Mouse (Mus musculus) thymus, postnatal 0 days (tissue): ENCODE data around the gene Cops7a. TPM values are rescaled to one million over a fixed set of nuclear protein-coding genes. Genes with fewer than 3 reads are reported as not detected.

Source experiments
- DNase-seq: peaks from one replicate; pipeline ENCODE4 v3.0.0-alpha.2; 2015; ENCODE audit warnings: low spot score
- polyA plus RNA-seq: library from polyadenylated mRNA; unstranded; fragments of >200 nt; fragmentation: Nextera tagmentation; extraction: Ambion mirVana; gene quantifications from 2 replicates; pipeline ENCODE4 v1.2.1, GENCODE M21; 2015

Gene Cops7a
- polyA plus RNA-seq, 1 experiment from 2014 or later: 86.0 TPM

DNA sequence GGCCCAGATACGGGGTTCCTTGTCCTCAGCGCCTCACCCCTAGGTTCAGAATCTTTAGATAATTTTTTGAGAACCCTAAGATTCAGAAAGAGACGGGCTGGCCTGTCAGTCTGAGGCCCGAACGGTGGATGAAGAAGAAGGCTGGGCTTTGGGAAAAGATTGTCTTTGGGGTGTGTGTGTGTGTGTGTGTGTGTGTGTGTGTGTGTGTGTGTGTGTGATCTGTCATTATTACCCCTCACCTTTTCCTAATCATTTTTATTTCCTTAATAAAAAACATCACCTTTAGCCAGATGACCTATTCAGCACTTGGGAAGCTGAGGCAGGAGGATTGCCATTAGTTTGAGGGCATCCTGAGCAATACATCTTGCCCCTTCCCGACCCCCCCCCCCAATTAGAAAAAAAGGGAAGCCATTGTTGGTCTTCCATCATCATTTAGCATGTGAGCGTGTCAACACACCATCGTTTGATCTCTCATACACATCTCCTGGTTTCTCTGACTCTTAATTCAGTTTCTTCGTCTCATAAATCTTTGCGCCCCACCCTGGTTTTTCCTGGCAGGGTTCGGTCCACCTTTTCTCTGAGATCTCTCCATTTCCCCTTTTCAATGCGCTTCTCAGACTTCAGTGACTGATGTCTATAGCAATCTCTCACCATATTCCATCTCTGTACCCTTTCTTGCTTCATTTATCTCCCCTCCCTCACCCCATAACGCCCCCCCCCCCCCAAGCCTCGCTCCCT, 46.3 kb downstream of the Cops7a start:
- no peak for DNase-seq

- no peak for DNase-seq
These were observed 47.0 kb downstream of the Cops7a start for GRCm38 (mm10) chr6:124918331-124918690.

- DNase-seq: peak; percentile 60
These were observed 47.6 kb downstream of the Cops7a start for GRCm38 (mm10) chr6:124917518-124918330.

DNA sequence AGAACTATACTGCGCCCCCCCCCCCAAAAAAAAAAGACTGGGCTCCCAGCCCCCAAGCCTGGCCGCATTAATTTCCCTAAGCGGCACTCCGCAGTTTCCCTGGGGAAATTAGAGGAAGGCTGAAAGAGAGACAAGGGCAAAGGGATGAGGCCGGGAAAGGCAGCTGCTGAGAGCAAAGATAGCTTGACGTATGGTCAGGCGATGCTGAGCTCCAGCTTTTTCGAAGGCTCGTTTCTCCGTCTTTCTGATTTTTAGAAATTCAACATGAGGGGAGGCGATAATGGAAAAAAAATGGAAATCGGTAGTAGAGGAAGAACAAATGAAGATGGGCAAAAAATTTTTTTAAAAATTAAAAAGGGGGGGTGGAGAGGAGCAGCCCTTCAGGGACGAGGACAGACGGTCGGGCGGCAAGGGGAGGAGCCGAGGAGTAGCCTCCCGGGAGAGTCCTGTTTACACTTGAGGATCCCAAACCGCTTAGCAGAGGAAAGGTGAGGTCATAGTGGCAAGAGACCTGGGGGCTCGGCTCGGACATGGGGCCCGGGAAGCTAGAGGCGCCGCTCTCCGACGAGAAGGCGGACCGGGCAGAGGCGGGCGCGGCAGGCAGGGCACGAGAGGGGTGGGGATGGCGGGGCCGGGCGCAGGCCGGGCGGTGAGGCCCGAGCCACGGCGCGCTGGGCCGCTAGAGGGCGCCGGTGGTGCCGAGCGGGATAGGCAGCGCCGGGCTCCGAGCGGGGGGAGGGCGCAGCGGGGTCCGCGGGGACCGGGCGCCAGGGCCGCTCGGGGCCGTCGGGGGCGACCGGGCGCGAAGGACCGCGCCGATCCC, 48.4 kb downstream of the Cops7a start:
- peak; percentile 86 for DNase-seq

DNA sequence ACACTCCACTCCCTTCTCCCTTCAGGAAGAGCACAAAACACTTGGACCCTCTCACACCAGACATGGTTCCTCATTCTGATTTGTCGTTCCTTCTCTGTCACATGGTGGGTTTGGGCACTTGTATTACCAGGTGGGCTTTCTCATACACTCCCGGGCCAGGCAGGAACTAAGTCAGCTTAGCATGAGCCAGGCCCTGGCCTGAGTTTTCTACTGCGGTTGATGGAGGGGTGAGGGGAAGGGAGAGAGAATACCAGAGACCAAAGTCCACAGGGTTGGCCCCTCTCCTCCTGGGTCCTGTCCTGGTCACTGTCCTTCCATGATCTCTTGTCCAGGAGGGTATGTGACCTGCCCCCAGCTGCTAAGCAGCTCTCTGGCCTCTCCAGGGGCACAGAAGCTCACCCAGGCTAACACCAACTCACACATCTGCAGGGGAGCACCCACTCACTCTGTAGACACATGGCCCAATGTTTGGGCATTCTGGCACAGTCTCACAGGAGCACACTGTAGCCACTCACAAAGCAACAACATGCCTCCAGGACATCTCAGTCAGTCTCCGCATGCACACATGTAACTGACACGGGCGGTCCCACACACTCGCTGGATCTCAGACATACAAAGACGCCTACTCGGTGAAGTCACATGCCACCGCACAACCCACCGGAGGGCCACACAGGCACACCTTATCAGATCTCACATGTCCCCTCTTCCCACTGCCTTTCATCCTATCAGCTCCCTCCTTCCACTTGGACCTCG, 49.2 kb downstream of the Cops7a start:
- DNase-seq: peak; percentile 47

DNA sequence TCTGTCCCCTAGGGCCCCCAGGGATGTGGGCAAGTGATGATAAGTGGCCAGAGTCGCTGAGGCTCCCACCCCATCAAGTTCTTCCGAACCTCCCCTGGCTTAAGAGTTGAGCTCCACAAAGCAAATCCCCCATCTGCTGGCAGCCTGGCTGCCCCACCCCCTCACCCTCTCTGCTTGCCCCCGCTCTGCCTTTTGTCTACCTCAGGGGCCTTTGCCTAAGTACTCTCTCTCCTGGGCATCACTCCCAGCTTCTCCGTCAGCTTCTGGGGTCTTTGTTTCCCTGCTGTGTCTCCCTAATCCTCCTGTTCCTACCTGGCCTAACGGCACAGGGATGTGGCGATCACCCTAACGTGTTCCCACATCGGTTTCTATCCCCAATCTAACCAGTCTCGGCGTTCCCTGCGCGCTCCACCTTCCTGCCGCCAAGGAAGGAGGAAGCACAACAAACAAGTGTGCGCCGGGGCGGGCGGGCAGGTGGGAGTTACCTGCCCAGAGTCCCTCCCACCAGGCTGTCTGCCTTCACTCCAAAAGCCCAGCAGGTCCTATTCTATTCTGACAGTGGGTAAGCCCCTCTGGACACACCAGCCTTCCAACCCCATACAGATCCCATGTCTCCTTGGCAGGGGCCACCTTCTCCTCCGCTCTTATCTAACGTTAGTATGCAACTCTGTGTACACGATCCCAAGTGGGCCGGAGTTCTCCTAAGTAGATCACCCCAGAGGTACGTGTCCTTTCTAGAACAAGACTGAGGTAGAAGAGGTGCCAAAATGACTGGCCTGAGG, 50.0 kb downstream of the Cops7a start:
- DNase-seq: no peak

- no peak for DNase-seq
These were observed 50.8 kb downstream of the Cops7a start for GRCm38 (mm10) chr6:124914511-124914910.

DNA sequence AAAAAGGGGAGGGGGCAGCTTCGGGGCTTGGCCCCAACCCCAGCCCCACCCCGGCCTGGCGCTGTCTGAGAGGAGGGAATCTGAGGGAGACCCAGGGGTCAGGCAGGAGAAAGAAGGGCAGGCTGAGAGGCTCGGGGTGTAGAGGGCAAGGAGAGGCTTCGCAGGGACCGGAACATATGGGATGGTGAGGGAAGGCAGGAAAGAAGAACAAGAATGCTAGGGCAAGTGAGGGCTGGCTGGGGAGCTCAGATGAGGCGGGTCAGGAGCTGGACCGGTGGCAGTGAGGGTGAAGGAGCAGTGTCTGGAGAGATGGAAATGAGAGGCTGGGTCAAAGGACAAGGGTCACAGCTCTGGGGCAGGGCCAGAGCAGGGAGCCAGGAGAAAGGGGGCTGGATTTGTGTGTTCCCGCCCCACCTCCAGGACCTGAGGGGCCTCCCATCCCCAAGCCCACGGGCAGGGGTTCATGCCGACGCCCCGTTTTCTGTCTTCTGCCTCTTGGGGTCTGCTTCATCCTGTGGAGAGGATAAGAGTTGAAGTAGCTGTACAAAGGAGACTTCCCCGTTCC, 51.5 kb downstream of the Cops7a start:
- no peak for DNase-seq

GRCm38 (mm10) chr6:124913214-124913613, 52.1 kb downstream of the Cops7a start:
- DNase-seq: no peak

- DNase-seq: peak; percentile 56
These were observed 53.7 kb downstream of the Cops7a start, which contains the start of gene Lag3 for GRCm38 (mm10) chr6:124911533-124912218. Gene Lag3 (minus strand): TSS chr6:124911705.

DNA sequence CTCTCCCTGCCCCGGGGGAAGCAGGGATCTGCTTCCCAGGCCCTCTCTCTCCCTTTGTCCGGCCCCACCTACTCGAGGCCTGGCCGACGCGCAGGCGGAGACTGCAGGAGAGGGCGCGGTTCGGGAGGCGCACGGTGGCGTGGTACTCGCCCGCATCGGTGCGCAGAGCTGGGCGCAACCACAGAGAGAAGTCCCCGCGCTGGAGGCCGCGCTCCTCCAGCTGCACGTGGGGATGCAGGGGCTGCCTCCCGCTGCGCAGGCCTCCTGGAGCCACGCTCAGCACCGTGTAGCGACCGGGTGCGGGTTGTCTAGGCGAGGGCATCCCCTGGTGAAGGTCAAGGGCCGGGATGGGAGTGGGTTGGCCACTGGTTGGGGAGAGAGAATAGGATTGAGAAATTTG, 55.3 kb downstream of the Cops7a start:
- no peak for DNase-seq

Other genes starting within 250 kb of the Cops7a start
- gene Ptpn6, start 226.8 kb downstream of the Cops7a start, polyA plus RNA-seq: 157 and 167 TPM in 2 replicates
- gene Grcc10, start 224.2 kb downstream of the Cops7a start, polyA plus RNA-seq: 541 and 549 TPM in 2 replicates
- gene Gm45234, start 209.5 kb downstream of the Cops7a start, polyA plus RNA-seq: not detected in 2 replicates
- gene Atn1, start 209.0 kb downstream of the Cops7a start, polyA plus RNA-seq: 4.5 and 4.7 TPM in 2 replicates
- 3.8 TPM in 2 replicates for gene Eno2, start 195.9 kb downstream of the Cops7a start, polyA plus RNA-seq
- 2.4 and 3.2 TPM in 2 replicates for gene Lrrc23, start 185.8 kb downstream of the Cops7a start, polyA plus RNA-seq
- 8.9 and 9.4 TPM in 2 replicates for gene Spsb2, start 156.9 kb downstream of the Cops7a start, polyA plus RNA-seq
- 231 and 275 TPM in 2 replicates for gene Tpi1, start 151.2 kb downstream of the Cops7a start, polyA plus RNA-seq
- gene Usp5, start 136.1 kb downstream of the Cops7a start, polyA plus RNA-seq: 93.0 and 93.4 TPM in 2 replicates
- gene Cdca3, start 136.0 kb downstream of the Cops7a start, polyA plus RNA-seq: 240 and 258 TPM in 2 replicates
- 2.3 and 2.4 TPM in 2 replicates for gene Gnb3, start 125.3 kb downstream of the Cops7a start, polyA plus RNA-seq
- gene P3h3, start 107.8 kb downstream of the Cops7a start, polyA plus RNA-seq: 1.9 TPM in 2 replicates
- 15.2 and 21.8 TPM in 2 replicates for gene Gpr162, start 101.6 kb downstream of the Cops7a start, polyA plus RNA-seq
- gene Cd4, start 77.3 kb downstream of the Cops7a start, polyA plus RNA-seq: 102 TPM in 2 replicates
- gene Lag3, start 53.8 kb downstream of the Cops7a start, polyA plus RNA-seq: 5.5 and 6.1 TPM in 2 replicates
- 204 and 256 TPM in 2 replicates for gene Ptms, start 45.4 kb downstream of the Cops7a start, polyA plus RNA-seq
- gene Mlf2, start 34.2 kb downstream of the Cops7a start, polyA plus RNA-seq: 267 and 277 TPM in 2 replicates
- gene Pianp, start 31.2 kb upstream of the Cops7a start, polyA plus RNA-seq: 0.50 and 0.55 TPM in 2 replicates
- 8.8 and 9.5 TPM in 2 replicates for gene Zfp384, start 43.6 kb upstream of the Cops7a start, polyA plus RNA-seq
- 113 and 118 TPM in 2 replicates for gene Ing4, start 74.2 kb upstream of the Cops7a start, polyA plus RNA-seq
- gene Acrbp, start 84.2 kb upstream of the Cops7a start, polyA plus RNA-seq: 9.2 and 10.2 TPM in 2 replicates
- 3.5 and 4.2 TPM in 2 replicates for gene Lpar5, start 102.4 kb upstream of the Cops7a start, polyA plus RNA-seq
- 70.0 and 84.9 TPM in 2 replicates for gene Chd4, start 130.4 kb upstream of the Cops7a start, polyA plus RNA-seq
- gene Nop2, start 166.4 kb upstream of the Cops7a start, polyA plus RNA-seq: 53.9 and 60.7 TPM in 2 replicates
- gene Iffo1, start 179.7 kb upstream of the Cops7a start, polyA plus RNA-seq: 13.8 and 19.0 TPM in 2 replicates
- gene Gapdh, start 200.9 kb upstream of the Cops7a start, polyA plus RNA-seq: 1,452 and 1,606 TPM in 2 replicates
- gene Ncapd2, start 226.2 kb upstream of the Cops7a start, polyA plus RNA-seq: 130 and 153 TPM in 2 replicates
- gene Mrpl51, start 226.3 kb upstream of the Cops7a start, polyA plus RNA-seq: 281 and 294 TPM in 2 replicates